Mouse (Mus musculus) retina, embryonic 14.5 days (tissue): ENCODE measurements around the gene Bpifb4.
A peak's percentile ranks its signal among the peaks of the same experiment; 100 is the strongest.

Source experiments
- DNase-seq: peaks from one replicate; pipeline ENCODE4 v3.0.0-alpha.2; 2015; ENCODE audit warnings: low spot score

The Bpifb4 gene

GRCm38 (mm10) chr2:153937843-153938242 is at the start of gene Bpifb4:
Gene Bpifb4 (plus strand): TSS chr2:153938212.
- no peak for DNase-seq

- no peak for DNase-seq
Measured at GRCm38 (mm10) chr2:153899111-153899510, 38.9 kb upstream of the Bpifb4 start.

DNA sequence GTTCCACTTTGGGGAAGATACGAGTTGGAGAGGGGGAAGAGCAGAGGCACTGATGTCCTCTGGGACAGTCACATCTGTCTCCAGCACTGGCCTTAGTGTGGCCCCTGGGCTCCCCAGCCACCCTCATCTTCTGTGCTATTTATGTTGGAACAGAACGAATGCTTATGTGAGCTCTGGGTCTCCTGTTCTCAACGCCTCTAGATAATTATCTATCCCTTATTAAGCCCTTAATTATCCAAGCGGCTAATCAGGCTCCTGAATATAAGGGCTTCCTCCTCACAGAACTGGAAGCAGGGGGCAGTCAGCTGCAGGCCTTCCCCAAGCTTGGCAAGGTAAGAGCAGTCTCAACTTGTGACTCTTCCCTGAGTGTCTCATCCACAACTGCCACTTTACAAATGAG is 37.9 kb upstream of the Bpifb4 start, which contains the start of gene Bpifb6:
Gene Bpifb6, plus strand, starts transcription at position 301 of the 400 bp plus-strand sequence.
- DNase-seq, result no peak

DNA sequence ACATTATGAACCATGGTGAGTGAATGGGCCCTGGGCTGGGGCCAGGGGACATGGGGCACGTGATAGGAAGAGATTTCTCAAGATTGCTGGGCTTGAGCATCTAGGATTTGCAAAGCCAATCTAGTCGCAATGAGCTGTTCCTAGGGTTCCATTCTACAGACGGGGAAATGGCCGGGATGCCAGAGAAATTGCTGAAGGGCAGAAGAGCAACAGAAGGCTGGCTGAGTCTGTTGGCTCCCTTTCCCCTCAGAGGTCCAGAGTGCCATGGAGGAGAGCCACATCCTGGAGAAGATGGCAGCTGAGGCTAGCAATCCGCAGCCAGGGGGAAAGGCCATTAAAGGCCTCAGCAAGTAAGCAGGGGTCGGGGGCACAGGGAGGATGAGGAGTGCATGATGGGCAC is 35.3 kb upstream of the Bpifb4 start:
- DNase-seq, result no peak

GRCm38 (mm10) chr2:153906626-153907025 is 31.4 kb upstream of the Bpifb4 start:
- DNase-seq, result no peak

DNA sequence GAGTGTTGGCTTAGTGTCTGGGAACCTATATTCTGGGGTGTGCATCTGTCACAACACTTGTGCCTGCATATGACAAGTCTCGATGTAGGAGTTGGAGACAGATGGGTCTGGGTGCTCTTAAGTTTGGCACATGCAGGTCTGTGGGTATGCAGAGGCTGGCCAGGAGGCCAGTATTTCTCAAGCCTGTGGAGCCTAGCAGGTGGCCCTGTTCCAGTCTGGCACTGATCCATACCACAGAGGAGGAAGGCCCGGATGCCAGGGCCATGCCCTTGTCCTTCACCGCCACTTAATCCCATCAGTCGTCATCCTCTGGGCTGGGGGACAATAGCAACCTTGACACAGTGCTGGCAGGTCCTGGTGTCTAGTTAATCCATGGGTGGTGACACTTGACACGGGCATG is 23.9 kb upstream of the Bpifb4 start:
- no peak for DNase-seq

DNA sequence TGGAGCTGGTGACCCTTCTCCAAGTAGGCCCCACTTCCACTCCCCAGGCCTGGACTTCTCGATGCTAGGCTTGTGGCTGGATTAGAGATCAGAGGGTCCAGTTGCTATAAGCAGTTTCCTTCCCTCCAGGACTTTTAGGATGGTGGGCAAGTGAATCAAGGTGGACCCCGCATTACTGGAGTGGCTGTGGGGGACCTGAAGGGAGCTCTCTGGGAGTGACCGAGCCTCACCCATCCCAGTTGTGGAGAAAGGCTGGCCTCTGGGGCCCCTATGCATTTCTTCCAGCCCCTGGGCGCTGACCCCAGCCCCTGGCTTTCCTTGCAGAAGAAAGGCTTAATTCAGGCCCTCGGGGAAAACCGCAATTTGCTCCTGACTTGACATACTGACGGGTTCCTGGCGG is 20.1 kb upstream of the Bpifb4 start, which contains the start of gene Bpifb3:
Gene Bpifb3, plus strand, starts transcription at position 301 of the 400 bp plus-strand sequence.
- DNase-seq, result no peak

- no peak for DNase-seq
Measured at GRCm38 (mm10) chr2:153921246-153921645, 16.8 kb upstream of the Bpifb4 start.

DNA sequence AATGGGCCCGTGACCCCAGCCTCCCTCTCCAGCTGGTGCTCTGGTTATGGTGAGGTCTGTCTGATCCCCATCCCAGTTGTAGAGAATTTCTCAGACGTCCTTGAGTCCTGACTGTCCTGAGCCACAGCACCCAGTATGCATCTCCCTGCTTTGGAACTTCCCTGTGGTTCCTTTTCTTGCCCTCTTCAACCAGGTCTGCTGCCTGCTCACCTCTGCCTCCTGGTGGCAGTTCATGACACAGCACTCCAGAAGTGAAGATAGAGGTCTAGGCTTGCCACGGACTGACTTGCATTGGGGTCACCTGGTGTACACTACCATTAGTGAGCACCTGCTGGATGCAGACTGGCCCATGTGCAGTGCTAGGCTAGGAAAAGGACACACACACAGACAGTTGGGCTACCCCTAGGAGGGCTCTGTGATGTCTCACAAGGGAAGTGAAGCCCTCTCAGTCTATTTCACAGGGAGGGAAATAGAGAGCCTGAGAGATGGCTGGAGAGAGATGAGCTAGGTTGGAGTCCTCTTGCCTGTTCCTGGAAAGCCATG is 8.1 kb upstream of the Bpifb4 start:
- DNase-seq, result peak; percentile 75

- DNase-seq, result no peak
Measured at GRCm38 (mm10) chr2:153931125-153931524, 6.9 kb upstream of the Bpifb4 start.

- DNase-seq, result peak; percentile 10
Measured at GRCm38 (mm10) chr2:153933311-153933710, 4.7 kb upstream of the Bpifb4 start.

GRCm38 (mm10) chr2:153935348-153935747 is 2.7 kb upstream of the Bpifb4 start:
- DNase-seq, result no peak

GRCm38 (mm10) chr2:153943537-153943936 is 5.5 kb downstream of the Bpifb4 start:
- DNase-seq, result peak; percentile 78

GRCm38 (mm10) chr2:153944567-153944966 is 6.6 kb downstream of the Bpifb4 start:
- DNase-seq, result no peak

DNA sequence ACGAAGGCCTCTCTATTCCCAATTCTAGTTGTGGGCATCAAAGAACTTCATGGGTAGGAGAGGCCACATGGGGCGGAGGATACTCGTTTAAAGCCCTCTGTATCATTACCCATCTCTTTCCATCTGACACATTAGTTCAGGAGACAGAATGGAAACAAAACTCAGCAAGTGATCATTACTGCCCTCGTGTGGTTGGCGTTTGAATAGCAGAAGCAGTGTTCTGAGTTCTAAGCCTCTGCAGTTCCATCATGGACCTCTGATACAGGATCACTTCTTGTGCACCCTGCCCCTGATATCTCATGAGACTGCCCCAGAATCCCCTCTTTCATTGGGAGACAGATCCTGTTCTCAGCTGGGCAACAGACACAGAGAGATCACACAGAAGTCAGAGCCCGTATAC is 14.9 kb downstream of the Bpifb4 start:
- DNase-seq, result peak; percentile 89

- peak; percentile 80 for DNase-seq
Measured at GRCm38 (mm10) chr2:153953836-153954235, 15.8 kb downstream of the Bpifb4 start.

GRCm38 (mm10) chr2:153962821-153963331 is 24.9 kb downstream of the Bpifb4 start:
- no peak for DNase-seq

DNA sequence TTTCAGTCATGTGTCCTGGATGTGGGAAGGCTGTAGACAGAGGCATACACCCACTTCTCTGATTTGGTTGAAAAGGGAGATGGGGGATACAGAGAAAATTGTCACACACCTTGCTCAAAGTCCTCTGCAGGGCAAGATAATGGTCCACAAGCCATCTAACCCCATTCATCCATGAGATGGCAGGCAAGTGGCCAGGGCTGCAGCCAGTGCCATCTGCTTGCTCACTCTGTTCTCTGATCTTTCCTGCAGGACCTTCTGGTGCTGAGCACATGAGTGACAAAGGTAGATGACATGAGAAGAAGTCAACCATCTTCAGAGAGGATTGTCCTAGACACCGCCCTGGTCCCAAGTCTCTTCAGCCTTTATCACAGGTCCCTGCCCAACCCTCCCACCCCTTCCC is 25.3 kb downstream of the Bpifb4 start:
- DNase-seq, result no peak

GRCm38 (mm10) chr2:153970221-153970620 is 32.2 kb downstream of the Bpifb4 start:
- no peak for DNase-seq

DNA sequence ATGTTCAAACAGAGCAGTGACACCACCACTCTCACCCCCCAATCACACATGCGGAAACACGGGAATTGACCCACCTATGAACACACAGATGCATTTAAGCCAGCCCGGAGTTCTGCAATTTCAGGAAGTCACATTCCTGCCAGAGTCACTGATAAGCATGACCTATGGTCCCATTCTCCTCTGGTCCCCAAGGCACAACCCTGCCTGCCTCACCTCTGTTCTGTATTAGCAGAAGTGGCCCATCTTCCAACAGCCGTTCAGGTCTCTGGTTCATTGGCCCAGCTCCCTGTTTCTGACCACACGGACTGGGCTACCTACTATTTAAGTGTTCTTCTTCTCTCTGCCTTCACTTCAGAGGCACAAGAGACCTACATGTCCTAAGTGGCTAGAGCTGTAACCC is 36.6 kb downstream of the Bpifb4 start, which contains the start of gene Bpifa6:
Gene Bpifa6, plus strand, starts transcription at position 364 of the 400 bp plus-strand sequence.
- DNase-seq, result no peak

- peak; percentile 89 for DNase-seq
Measured at GRCm38 (mm10) chr2:153995770-153996169, 57.8 kb downstream of the Bpifb4 start.

- DNase-seq, result no peak
Measured at GRCm38 (mm10) chr2:154000501-154000900, 62.5 kb downstream of the Bpifb4 start.

GRCm38 (mm10) chr2:154001056-154001455 is 63.0 kb downstream of the Bpifb4 start:
- no peak for DNase-seq

DNA sequence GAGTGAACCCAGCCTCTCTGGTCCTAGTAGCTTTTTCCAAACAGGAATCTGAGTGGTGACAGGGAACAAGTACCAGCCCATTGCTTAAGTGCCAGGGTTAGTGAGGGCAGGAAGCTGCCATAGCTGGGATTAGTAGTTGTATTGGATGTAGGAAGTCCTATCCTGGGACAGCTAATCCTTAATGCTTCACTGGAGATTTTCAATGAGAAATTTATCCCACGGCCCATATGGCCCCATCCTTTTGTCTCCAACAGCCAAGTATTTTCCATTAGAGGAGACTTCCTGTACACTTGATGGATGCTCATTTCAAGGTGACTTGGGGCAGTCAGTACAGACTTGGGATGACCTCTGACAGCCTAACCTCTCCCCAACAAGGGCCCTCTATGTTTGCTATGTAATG is 66.4 kb downstream of the Bpifb4 start:
- DNase-seq, result peak; percentile 51
